In genomic region chr7:28179228-28179627, GRCm38 (mm10) we compare ENCODE assay signal across 8 mouse cellular contexts. TPM values are rescaled to one million over a fixed set of nuclear protein-coding genes. Genes with fewer than 3 reads are reported as not detected.
DNase-seq lines count a peak whose midpoint lies in the region; ATAC-seq lines count a peak whose summit lies in the region.

Gene Dyrk1b, plus strand, starts transcription at chr7:28179469.

- ATAC-seq in megakaryocyte, adult 5-6 weeks (ENCODE audit: poor library complexity, severe bottlenecking) = peak; percentile 76

- peak; percentile 99 for DNase-seq in adrenal gland, adult 2 months
- DNase-seq in embryo, embryonic 11 days = peak; percentile 99
- DNase-seq in gastrocnemius, postnatal 14 days = peak; percentile 98
- peak; percentile 99 for DNase-seq in induced T-regulatory cell, adult 2 months (ENCODE audit: low read depth)
- DNase-seq in left cerebral cortex, adult 8-10 months (ENCODE audit: low spot score in 2 of 2) = peak; percentile 92 to 99
- peak; percentile 98 for DNase-seq in right cerebral cortex, adult 18-20 months
- DNase-seq in urinary bladder, adult 2 months (ENCODE audit: low spot score) = peak; percentile 96

- intact Hi-C loops in gastrocnemius, postnatal 14 days (cut with DNase I; ENCODE audit: low total_unique reads) = no loop called here

RNA-seq across cellular contexts. Expression of gene Dyrk1b, which starts in this region (rescaled TPM):
- total RNA-seq in adrenal gland, adult 2 months (2021) = 10 to 100 TPM; 25.5 to 33.4 TPM
- polyA plus RNA-seq in adrenal gland, adult 2 months (2012; rRNA removed) = 104 and 107 TPM in 2 replicates
- total RNA-seq in gastrocnemius, postnatal 14 days (2021) = 100 to 1,000 TPM; 129 to 156 TPM
- total RNA-seq in left cerebral cortex, adult 8-10 months (2022) = 10 to 100 TPM; 42.5 to 45.3 (median 44.3) TPM
- 3.0 and 3.5 TPM in 2 replicates for total RNA-seq in megakaryocyte, adult 5-6 weeks (2015)
- 2.7 and 5.3 TPM in 2 replicates for total RNA-seq in megakaryocyte, adult 5-6 weeks (2017)
- 11.7 and 17.6 TPM in 2 replicates for polyA plus RNA-seq in urinary bladder, adult 2 months (2012; rRNA removed)

Comparison
In these comparisons a context has a peak if more than half of its experiments do, and no peak if none do; other contexts are left out.
1. Peak in every context shown above with its lines: DNase-seq and ATAC-seq.
2. RNA of gene Dyrk1b (total RNA-seq): 129 to 156 TPM in gastrocnemius, postnatal 14 days, 42.5 to 45.3 TPM in left cerebral cortex, adult 8-10 months and 25.5 to 33.4 TPM in adrenal gland, adult 2 months; 2.7 to 5.3 TPM in megakaryocyte, adult 5-6 weeks; every median in the first group is over 4 times any median in the second.